Mouse (Mus musculus): ENCODE measurements around the gene Adora1. TPM values are rescaled to one million over a fixed set of nuclear protein-coding genes. Genes with fewer than 3 reads are reported as not detected.

Gene Adora1
- polyA plus RNA-seq, 1 experiment, result 4.5 TPM

- Histone ChIP-seq H3K4me2 (ENCODE audit: low read depth) (no peak overlapping the region), H3ac (ENCODE audit: control insufficient read depth, insufficient read length) (no peak overlapping the region), H3K27me3 (ENCODE audit: control insufficient read depth, insufficient read depth, insufficient read length) (peaks cover 20% of the 10 kb centered on the region), H3K79me2 (ENCODE audit: control insufficient read depth, insufficient read depth) (no peaks in the 10 kb centered on the region), H3K4me3 (no peak overlapping the region), H3K36me3 (ENCODE audit: control insufficient read depth, insufficient read depth) (no peaks in the 10 kb centered on the region)
- TF ChIP-seq POLR2AphosphoS2 (IDR thresholded peaks at IDR 0.05; ENCODE audit: insufficient read length, low read depth) (no peak), E2F4 (IDR thresholded peaks at IDR 0.05; ENCODE audit: insufficient read depth) (no peak), TCF3 (IDR thresholded peaks at IDR 0.05; ENCODE audit: insufficient read length, low read depth) (no peak), POLR2A (IDR thresholded peaks at IDR 0.05; ENCODE audit: insufficient read length, low read depth) (no peak), USF1 (IDR thresholded peaks at IDR 0.05; ENCODE audit: low read depth) (no peak), MAX (IDR thresholded peaks at IDR 0.05; ENCODE audit: low read depth) (no peak), CEBPB (IDR thresholded peaks at IDR 0.05; ENCODE audit: insufficient read depth, poor library complexity, severe bottlenecking) (no peak), MYOD1 (IDR thresholded peaks at IDR 0.05; ENCODE audit: control insufficient read depth in 1 of 3, insufficient read length in 2 of 3, low read depth in 2 of 3) (no peak), MYOG (IDR thresholded peaks at IDR 0.05; ENCODE audit: control insufficient read depth in 1 of 3, insufficient read depth in 1 of 3, insufficient read length in 2 of 3, low read depth in 2 of 3) (no peak), REST (IDR thresholded peaks at IDR 0.05; ENCODE audit: insufficient read depth, insufficient read length) (no peak)
These were observed 25.0 kb downstream of the Adora1 start for GRCm38 (mm10) chr1:134210179-134210755.

- TF ChIP-seq TCF3 (IDR thresholded peaks at IDR 0.05; ENCODE audit: insufficient read length, low read depth) (no peak), MYOG (IDR thresholded peaks at IDR 0.05; ENCODE audit: control insufficient read depth in 1 of 3, insufficient read depth in 1 of 3, insufficient read length in 2 of 3, low read depth in 2 of 3) (no peak), E2F4 (IDR thresholded peaks at IDR 0.05; ENCODE audit: insufficient read depth) (no peak), MAX (IDR thresholded peaks at IDR 0.05; ENCODE audit: low read depth) (no peak), CEBPB (IDR thresholded peaks at IDR 0.05; ENCODE audit: insufficient read depth, poor library complexity, severe bottlenecking) (no peak), POLR2AphosphoS2 (IDR thresholded peaks at IDR 0.05; ENCODE audit: insufficient read length, low read depth) (no peak), SRF (IDR thresholded peaks at IDR 0.05; ENCODE audit: control insufficient read depth, insufficient read length, low read depth) (no peak), USF1 (IDR thresholded peaks at IDR 0.05; ENCODE audit: low read depth) (no peak), MYOD1 (IDR thresholded peaks at IDR 0.05; ENCODE audit: control insufficient read depth in 1 of 3, insufficient read length in 2 of 3, low read depth in 2 of 3) (no peak), POLR2A (IDR thresholded peaks at IDR 0.05; ENCODE audit: insufficient read length, low read depth) (no peak), REST (IDR thresholded peaks at IDR 0.05; ENCODE audit: insufficient read depth, insufficient read length) (no peak), TCF12 (IDR thresholded peaks at IDR 0.05; ENCODE audit: insufficient read depth, poor library complexity, severe bottlenecking) (no peak)
- Histone ChIP-seq H3K36me3 (ENCODE audit: control insufficient read depth, insufficient read depth) (no peaks in the 10 kb centered on the region), H3K4me2 (ENCODE audit: low read depth) (no peak overlapping the region)
These were observed 29.1 kb downstream of the Adora1 start for GRCm38 (mm10) chr1:134206085-134206484.

GRCm38 (mm10) chr1:134205296-134206018 is 29.8 kb downstream of the Adora1 start:
- Histone ChIP-seq H3K36me3 (ENCODE audit: control insufficient read depth, insufficient read depth) (peaks cover 2% of the 10 kb centered on the region), H3K4me2 (ENCODE audit: low read depth) (no peak overlapping the region)
- TF ChIP-seq TCF12 (IDR thresholded peaks at IDR 0.05; ENCODE audit: insufficient read depth, poor library complexity, severe bottlenecking), result no peak
- TF ChIP-seq MYOG (IDR thresholded peaks at IDR 0.05; ENCODE audit: control insufficient read depth in 1 of 3, insufficient read depth in 1 of 3, insufficient read length in 2 of 3, low read depth in 2 of 3), result peak in 1 of 3 experiments; percentile 1

More at GRCm38 (mm10) chr1:134206085-134206484, 29.1 kb downstream of the Adora1 start:
- Histone ChIP-seq H3K79me2 (ENCODE audit: control insufficient read depth, insufficient read depth) (no peaks in the 10 kb centered on the region), H3ac (ENCODE audit: control insufficient read depth, insufficient read length) (no peak overlapping the region), H3K4me3 (no peak overlapping the region), H3K27me3 (ENCODE audit: control insufficient read depth, insufficient read depth, insufficient read length) (peaks cover 6% of the 10 kb centered on the region)

GRCm38 (mm10) chr1:134204230-134204629 is 31.0 kb downstream of the Adora1 start:
- H3K27me3 ChIP-seq (ENCODE audit: control insufficient read depth, insufficient read depth, insufficient read length), result no peaks in the 10 kb centered on the region
- no peak overlapping the region for H3K4me2 ChIP-seq (ENCODE audit: low read depth)
- H3K4me3 ChIP-seq, result no peak overlapping the region
- H3K36me3 ChIP-seq (ENCODE audit: control insufficient read depth, insufficient read depth), result peaks cover 9% of the 10 kb centered on the region
- no peak for TF ChIP-seq E2F4 (IDR thresholded peaks at IDR 0.05; ENCODE audit: insufficient read depth)
- TF ChIP-seq REST (IDR thresholded peaks at IDR 0.05; ENCODE audit: insufficient read depth, insufficient read length), result no peak
- no peak for TF ChIP-seq SRF (IDR thresholded peaks at IDR 0.05; ENCODE audit: control insufficient read depth, insufficient read length, low read depth)
- TF ChIP-seq POLR2A (IDR thresholded peaks at IDR 0.05; ENCODE audit: insufficient read length, low read depth), result peak; percentile 5
- TF ChIP-seq MAX (IDR thresholded peaks at IDR 0.05; ENCODE audit: low read depth), result no peak
- TF ChIP-seq CEBPB (IDR thresholded peaks at IDR 0.05; ENCODE audit: insufficient read depth, poor library complexity, severe bottlenecking), result no peak
- peak; percentile 46 for TF ChIP-seq POLR2AphosphoS2 (IDR thresholded peaks at IDR 0.05; ENCODE audit: insufficient read length, low read depth)
- no peak for TF ChIP-seq MYOD1 (IDR thresholded peaks at IDR 0.05; ENCODE audit: control insufficient read depth in 1 of 3, insufficient read length in 2 of 3, low read depth in 2 of 3)
- H3K79me2 ChIP-seq (ENCODE audit: control insufficient read depth, insufficient read depth), result no peaks in the 10 kb centered on the region
- H3ac ChIP-seq (ENCODE audit: control insufficient read depth, insufficient read length), result no peak overlapping the region

More at GRCm38 (mm10) chr1:134205296-134206018, 29.8 kb downstream of the Adora1 start:
- Histone ChIP-seq H3K4me3 (no peak overlapping the region), H3K27me3 (ENCODE audit: control insufficient read depth, insufficient read depth, insufficient read length) (peaks cover under 1% of the 10 kb centered on the region), H3ac (ENCODE audit: control insufficient read depth, insufficient read length) (no peak overlapping the region), H3K79me2 (ENCODE audit: control insufficient read depth, insufficient read depth) (no peaks in the 10 kb centered on the region)
